Mouse (Mus musculus) monocyte, adult 2 months (primary cell): ENCODE measurements around the gene Tsfm.

ENCODE experiments used
- DNase-seq, 2 experiments: peaks; one replicate each; pipeline ENCODE4 v3.0.0; 2022; ENCODE audit warnings: low spot score in 2 of 2, low read depth in 1 of 2

The Tsfm gene

GRCm38 (mm10) chr10:126963821-126964220 lies 66.8 kb downstream of the Tsfm start:
- DNase-seq, result no peak

GRCm38 (mm10) chr10:126962966-126963330 lies 67.7 kb downstream of the Tsfm start:
- DNase-seq, result no peak

GRCm38 (mm10) chr10:126962271-126962965 lies 68.2 kb downstream of the Tsfm start:
- DNase-seq, result no peak

GRCm38 (mm10) chr10:126961757-126962156 lies 68.9 kb downstream of the Tsfm start:
- no peak for DNase-seq
